Mouse (Mus musculus) lung, postnatal 4 days (tissue): ENCODE data around the gene Tanc1.

Experiments used
- DNase-seq, 2 experiments: peaks; one replicate each; pipeline ENCODE4 v3.0.0; 2021

Gene Tanc1

DNA sequence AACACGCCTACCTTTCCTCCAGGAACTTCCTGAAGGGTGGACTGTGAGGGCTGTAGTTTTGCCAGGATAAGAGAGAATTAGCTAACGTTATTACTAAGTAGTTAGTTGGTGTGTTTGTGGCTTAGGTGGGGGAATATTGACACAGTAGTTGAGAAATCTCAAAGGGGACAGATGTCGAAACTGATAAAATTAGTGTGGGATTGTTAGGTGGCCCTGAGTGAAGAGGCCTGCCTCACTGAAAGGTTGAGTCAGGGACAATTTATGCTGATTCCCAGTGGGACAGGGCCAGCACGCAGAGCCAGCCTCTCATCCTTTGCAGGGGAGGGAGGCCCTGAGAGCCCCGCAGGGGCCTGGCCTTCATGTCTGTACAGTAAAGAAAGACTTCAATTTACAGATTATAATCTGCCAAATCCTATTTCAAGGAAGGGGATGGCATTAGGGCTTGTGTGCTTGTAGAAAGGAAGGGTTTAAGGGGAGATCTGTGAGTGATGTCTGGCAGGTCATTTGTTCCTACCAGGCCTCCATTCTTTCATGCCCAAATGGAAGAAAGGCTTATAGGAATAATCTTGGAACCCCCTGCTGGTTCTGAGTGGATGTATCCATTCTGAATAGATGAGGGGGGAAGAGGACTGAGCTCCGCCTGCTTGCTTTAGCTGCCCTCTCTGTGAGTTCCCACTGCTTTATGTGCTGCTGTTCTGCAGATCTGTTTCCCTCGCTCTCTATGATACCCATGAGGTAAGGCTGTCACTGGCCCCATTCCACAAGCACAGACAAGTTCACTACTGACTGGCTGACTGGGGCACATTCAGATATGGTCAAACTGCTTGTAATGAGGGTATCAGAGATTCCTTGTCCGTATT is 41.7 kb downstream of the Tanc1 start:
- DNase-seq = no peak

- no peak for DNase-seq
Observed at GRCm38 (mm10) chr2:59655471-59655870, 43.6 kb downstream of the Tanc1 start.

- no peak for DNase-seq
Observed at GRCm38 (mm10) chr2:59656680-59657079, 44.8 kb downstream of the Tanc1 start.

DNA sequence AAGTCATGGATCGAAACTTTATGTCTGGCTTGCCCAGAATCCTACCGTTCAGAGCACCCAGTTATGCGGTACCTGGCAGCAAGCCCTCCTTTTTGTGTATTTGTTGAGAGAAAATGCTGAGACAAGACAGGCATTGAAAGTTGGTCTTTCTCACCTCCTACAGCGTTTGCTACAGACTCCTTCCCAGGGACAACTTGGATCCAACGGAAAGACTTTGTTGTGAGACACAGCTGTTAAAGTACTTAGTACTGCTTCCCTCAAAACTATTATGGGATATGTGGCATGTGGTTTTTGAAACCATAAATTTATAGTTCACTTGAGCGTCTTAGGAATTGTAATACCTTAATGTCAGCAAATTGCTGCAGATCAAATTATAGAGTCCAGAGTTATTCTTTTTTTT is 47.8 kb downstream of the Tanc1 start:
- DNase-seq = no peak

DNA sequence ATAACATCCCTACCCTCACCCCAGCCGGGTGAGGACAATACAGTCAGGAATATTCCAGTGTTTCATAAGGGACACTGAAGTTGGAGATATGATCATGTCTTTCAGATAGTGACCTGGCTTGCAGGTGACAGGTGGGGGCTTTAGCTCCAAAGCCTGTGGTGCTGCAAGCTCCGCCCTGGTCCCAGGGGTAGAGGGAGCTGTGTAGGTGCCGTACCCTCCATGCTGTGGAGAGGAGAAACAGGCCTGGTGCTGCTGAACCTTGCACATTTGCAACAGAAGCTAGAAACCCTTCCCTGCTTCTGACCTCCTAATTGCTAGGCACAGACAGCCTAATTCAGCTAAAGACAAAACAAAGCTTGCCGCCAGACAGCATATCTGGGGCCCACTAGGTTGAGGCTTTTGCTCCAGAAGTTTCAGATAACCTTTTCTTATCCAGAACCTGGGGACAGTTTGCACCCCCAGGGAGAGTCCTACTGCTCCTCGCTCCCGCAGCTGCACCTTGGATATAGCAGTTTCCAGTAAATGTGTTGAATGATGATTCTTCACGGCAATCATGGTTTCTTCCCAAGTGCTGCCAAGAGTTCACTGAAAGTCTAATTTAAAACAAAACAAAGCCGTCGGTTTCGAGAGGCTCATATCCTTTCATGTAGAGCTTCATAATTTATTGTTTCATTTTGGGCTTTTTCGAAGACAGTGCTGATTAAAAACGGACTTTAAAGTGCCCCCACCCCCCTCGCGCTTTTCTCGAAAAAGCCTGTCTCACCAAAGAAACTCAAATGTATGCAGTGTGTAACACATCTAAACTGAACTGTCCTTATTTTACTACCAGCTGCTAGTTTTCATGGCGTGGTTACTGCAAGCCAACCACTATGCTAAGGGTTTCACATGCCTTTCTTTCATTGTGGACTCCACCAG is 49.3 kb downstream of the Tanc1 start:
- no peak for DNase-seq

GRCm38 (mm10) chr2:59664803-59665567 is 53.1 kb downstream of the Tanc1 start:
- DNase-seq = no peak

- no peak for DNase-seq
Observed at GRCm38 (mm10) chr2:59666533-59666932, 54.7 kb downstream of the Tanc1 start.

- DNase-seq = peak; percentile 77 to 89
Observed at GRCm38 (mm10) chr2:59670087-59671060, 58.5 kb downstream of the Tanc1 start.

DNA sequence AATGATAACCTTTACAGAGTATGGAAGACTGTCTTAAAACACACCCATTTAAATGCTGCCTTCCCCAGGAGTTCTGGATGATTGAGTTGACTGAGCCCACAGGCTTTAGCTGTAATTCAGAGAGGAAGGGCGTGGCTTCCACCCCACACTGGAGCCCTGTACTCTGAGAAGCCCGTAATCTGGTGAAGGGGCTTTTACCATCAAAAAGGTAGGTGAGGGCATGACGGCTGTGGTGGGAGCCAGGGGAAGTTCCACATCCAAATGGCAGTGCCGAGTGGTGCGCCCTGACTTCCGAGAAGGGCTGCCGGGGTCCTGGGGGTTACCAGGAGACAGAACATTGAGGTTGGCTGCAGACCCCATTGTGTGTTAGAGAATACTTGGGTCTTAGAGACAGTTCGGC is 59.8 kb downstream of the Tanc1 start:
- no peak for DNase-seq

DNA sequence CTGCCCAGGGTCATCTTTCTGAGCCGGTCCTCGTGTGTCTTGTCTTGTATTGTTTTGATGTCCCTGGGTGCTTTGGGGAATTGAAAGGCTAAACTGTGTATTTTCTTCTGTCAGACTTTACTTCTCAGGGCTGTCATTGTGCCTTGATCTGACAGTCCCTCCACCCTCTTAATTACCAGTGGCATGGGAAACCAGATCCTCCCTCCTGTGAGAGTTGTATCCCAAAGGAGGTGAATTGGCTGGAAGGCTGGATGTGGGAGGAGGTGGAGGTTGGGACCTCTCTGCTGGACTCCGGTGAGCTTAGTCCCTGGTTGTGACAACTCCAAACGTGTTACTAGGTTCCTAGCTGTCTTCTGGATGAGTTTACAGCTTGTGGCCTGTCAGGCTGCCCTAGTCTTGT is 60.2 kb downstream of the Tanc1 start:
- DNase-seq = no peak

GRCm38 (mm10) chr2:59672686-59673085 is 60.8 kb downstream of the Tanc1 start:
- no peak for DNase-seq

GRCm38 (mm10) chr2:59673351-59673750 is 61.5 kb downstream of the Tanc1 start:
- no peak for DNase-seq

- no peak for DNase-seq
Observed at GRCm38 (mm10) chr2:59673877-59674276, 62.0 kb downstream of the Tanc1 start.

DNA sequence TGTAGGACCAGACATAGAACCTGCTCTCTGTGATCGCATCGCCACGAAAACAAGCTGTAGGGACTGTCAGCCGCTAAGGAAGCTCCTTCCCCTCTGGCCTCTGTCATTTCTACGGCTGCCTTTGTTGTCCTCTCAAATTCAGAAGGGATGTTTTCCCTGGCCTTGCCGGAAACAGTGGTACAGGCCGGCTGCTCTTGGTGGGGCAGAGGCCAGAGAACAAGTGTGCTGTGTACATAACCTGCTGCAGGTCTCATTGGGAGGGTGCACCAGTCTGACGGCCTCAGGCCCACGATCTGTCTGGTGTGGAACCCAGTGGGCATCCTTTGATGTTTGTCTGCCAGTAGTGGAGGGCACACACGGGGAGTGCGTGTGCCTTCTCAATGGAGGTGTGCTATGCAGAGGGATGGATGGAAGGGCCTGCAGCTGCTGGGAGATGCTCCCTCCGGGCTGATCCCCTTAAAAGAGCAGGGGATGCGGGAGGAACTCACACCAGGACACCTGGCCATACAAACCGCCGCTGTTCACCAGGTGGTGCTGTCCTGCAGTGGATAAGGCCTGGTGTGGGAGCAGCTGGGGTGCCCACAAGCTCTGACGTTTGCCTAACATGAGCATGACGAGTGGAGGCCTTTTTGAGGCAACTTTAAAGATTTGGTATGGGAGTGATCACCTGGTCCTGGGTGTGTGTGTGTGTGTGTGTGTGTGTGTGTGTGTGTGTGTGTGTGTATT is 63.6 kb downstream of the Tanc1 start:
- no peak for DNase-seq

- no peak for DNase-seq
Observed at GRCm38 (mm10) chr2:59676041-59676440, 64.2 kb downstream of the Tanc1 start.

- no peak for DNase-seq
Observed at GRCm38 (mm10) chr2:59676442-59676841, 64.6 kb downstream of the Tanc1 start.

GRCm38 (mm10) chr2:59679424-59680020 is 67.7 kb downstream of the Tanc1 start:
- peak; percentile 47 to 55 for DNase-seq

DNA sequence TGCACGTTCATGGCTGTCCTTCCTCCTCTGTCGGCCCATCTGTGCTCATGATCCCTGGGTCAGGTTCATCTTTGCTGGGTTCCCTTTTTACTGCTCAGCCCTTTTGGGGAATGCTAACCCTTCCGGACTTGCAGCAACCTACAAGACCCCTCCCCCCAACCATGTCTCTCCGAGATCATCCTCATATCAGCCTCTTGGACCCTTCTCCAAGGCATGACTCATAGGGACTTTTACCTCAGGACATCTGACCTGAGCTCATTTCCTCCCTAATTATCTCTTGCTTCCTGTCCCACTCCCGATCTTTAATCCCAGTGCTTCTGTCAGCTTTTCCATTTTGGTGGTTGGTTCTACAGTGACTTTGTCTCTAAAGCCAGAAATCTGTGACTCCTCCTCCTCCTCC is 68.9 kb downstream of the Tanc1 start:
- no peak for DNase-seq

DNA sequence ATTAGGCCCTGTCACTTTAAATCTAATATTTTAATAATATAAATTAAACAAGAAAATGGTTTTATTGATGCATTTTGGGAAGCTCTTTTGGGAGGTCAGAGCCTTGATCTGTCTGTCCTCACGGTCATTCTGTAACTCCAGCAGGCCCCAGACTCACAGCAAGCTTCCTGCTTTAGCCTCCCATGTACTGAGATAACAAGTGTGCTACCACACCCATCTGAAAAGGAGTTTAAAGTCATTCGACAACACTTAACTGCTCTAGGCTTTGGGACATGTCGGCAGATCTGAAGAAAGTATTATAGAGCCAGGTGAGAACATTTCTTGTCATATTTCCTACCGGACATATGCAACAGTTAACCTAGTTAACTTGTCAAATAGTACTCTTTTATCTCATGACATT is 69.3 kb downstream of the Tanc1 start:
- no peak for DNase-seq

- no peak for DNase-seq
Observed at GRCm38 (mm10) chr2:59684864-59685605, 73.2 kb downstream of the Tanc1 start.
